Mouse (Mus musculus): ENCODE measurements around the gene Tada2a.

The Tada2a gene

GRCm38 (mm10) chr11:84113623-84114022 lies 15.8 kb downstream of the Tada2a start:
- no peak for DNase-seq (ENCODE audit: low read depth)

DNA sequence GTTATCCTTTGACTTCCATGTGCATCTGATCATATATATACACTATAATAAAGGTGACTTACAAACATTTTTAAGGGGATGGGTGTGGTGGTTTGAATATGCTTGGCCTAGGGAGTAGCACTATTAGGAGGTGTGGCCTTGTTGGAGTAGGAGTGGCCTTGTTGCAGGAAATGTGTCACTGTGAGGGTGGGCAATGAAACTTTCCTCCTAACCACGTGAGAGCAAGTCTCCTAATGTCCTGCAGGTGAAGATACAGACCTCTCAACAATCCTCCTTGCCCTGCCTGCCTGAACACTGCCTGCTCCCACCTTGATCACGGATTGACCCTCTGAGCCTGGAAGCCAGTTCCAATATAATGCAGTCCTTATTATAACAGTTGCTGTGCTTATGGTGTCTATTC lies 22.3 kb downstream of the Tada2a start:
- DNase-seq (ENCODE audit: low read depth) = no peak

DNA sequence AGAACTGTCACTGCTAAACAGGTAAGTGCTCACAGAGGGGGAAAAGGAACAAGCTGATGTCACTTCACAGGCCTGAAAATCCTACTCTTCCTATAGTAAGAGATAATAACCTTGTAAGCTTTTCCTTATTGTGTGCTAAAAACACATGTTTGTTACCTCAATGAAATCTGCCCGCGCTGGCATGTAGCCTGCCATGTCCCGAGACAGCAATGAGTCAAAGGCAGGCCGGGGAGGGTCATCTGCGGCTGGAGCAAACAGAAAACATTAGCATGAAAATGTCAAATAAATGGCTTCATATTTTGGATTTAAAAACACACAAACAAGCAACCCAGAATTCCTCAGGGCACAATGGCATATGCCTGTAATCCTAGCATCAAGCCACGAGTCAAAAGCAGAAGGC lies 25.4 kb downstream of the Tada2a start:
- DNase-seq (ENCODE audit: low read depth) = no peak

DNA sequence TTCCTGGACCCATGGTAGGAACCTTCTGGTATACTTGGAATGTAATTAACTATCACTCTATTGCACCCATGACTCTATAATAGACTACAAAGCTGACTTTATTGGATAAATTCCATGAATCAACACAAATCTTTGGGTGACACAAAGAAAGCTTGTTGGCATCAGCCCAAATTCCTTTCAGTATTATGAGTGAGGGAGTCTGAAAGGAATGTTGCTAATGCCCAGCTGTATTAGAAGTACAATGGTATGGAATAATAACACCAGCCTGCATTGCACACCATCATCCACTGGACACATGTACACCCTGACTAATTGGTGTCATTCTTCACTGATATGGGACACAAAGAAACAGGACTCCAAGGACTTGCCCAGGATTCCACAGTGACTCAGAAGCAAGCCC lies 28.2 kb downstream of the Tada2a start:
- no peak for DNase-seq (ENCODE audit: low read depth)

DNA sequence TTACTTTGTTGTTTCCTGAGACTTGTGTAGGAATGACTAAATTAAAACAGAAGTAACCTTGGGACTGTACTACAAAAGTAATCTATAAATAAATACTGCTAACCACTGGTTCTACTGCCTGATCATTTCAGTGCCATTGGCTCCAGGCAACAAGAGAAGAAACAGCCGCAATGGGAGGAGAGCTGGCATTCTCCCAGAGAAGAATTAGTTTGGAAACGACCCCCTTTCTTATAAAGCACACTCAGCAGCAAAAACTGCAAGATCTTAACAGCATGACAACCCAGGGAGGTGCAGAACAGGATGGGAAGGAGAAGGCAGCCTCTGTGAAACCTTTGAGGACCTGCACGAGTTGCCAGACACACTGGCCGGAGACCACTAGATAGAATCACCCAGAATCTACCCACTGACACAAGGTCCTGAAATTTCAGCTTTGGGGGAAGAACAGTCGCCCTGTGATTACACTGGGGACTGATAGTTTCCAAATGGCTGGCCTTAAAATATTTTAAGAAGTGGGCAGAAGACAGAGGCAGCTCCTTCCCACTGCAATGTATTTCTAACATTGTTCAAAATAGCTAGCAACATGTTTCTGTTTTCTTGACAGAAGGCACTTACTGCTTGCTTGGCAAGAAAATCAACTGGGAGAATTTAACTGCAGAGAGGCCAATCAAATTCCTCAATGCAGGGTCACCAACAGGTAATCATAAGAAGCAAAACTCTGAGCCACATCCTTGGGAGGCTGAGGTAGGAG lies 32.0 kb downstream of the Tada2a start:
- DNase-seq (ENCODE audit: low read depth) = no peak

DNA sequence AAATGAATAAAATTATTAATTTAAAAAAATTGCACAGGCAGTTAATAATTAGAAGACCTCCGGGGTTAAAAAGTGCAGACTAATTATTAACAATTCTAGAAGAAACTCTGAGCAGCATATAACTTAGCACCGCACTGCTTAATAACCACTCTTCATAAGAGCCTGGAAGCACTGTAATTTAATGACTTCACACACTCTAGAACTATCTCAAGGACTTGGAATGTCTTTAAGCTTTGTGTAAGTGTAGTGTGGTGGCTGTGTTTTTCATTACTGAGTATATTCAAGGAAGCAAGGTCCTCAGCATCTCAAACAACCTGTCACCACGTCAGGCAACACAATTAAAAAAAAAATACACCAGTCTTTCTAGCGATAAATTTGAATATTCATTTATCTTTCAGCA lies 34.3 kb downstream of the Tada2a start:
- DNase-seq (ENCODE audit: low read depth) = no peak

DNA sequence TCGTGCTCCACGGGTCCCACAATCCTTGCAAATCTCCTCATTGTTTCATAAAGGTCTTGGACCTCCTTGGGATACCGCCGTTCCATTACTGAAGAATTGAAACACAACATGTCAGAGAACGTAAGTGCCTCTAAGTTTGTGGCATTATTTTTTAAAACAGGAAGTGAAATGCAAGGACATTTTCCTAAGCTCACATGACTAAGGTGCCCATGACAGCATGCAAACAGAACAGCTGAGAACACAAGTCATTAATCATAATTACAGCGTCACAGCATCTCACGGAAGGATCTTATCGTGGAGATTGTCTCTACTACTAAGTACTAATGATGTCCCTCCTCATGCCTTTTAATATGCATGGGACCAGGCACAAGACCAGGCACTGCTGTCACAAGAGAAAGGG lies 38.8 kb downstream of the Tada2a start:
- no peak for DNase-seq (ENCODE audit: low read depth)

- DNase-seq (ENCODE audit: low read depth) = no peak
Measured at GRCm38 (mm10) chr11:84081901-84082300, 47.5 kb downstream of the Tada2a start.

- DNase-seq (ENCODE audit: low read depth) = no peak
Measured at GRCm38 (mm10) chr11:84080327-84080726, 49.1 kb downstream of the Tada2a start.

DNA sequence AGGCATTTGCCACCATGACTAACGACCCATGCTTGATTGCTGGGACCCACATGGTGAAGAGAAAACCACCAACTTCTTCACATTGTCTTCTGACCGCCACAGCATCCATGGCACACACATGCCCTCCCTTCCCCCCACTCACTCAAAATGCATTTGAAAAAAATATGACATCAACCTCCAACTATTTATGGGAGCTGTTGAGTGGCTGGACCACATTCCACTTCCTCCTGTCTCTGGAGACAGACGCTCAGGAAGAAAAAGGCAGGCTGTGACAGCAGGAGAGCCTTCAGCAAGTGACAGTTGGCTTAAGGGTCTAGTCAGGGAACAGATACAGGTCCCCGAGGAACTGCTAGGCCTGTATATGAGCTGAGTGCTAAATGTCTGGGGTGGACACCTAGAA lies 49.5 kb downstream of the Tada2a start:
- DNase-seq (ENCODE audit: low read depth) = no peak

DNA sequence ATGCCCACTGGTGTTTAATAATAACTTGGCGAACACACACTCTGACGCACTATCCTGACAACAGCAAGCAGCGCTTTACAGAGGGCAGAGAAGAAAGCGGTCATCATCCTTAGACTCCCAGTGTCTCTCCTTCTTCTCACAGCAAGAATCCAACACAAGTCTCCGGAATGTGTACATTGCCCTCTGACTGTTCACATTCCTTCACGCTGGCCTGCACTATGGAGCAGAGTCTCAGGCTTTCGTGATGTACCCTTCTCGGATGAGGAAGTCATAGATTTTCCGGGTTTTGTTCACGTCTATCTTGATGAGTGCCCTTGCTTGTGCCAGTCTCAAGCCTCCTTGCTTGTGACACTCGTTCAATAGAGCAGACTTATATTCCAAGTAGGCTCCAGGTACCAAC lies 50.0 kb downstream of the Tada2a start:
- no peak for DNase-seq (ENCODE audit: low read depth)

GRCm38 (mm10) chr11:84078601-84079000 lies 50.8 kb downstream of the Tada2a start:
- no peak for DNase-seq (ENCODE audit: low read depth)

- DNase-seq (ENCODE audit: low read depth) = no peak
Measured at GRCm38 (mm10) chr11:84077008-84077407, 52.4 kb downstream of the Tada2a start.

- DNase-seq (ENCODE audit: low read depth) = no peak
Measured at GRCm38 (mm10) chr11:84073816-84074764, 55.3 kb downstream of the Tada2a start.

- DNase-seq (ENCODE audit: low read depth) = no peak
Measured at GRCm38 (mm10) chr11:84072904-84073651, 56.3 kb downstream of the Tada2a start.

- DNase-seq (ENCODE audit: low read depth) = peak; percentile 23
Measured at GRCm38 (mm10) chr11:84069034-84069370, 60.4 kb downstream of the Tada2a start, which contains the start of gene Dusp14. Dusp14 (minus strand) TSS chr11:84069261.

DNA sequence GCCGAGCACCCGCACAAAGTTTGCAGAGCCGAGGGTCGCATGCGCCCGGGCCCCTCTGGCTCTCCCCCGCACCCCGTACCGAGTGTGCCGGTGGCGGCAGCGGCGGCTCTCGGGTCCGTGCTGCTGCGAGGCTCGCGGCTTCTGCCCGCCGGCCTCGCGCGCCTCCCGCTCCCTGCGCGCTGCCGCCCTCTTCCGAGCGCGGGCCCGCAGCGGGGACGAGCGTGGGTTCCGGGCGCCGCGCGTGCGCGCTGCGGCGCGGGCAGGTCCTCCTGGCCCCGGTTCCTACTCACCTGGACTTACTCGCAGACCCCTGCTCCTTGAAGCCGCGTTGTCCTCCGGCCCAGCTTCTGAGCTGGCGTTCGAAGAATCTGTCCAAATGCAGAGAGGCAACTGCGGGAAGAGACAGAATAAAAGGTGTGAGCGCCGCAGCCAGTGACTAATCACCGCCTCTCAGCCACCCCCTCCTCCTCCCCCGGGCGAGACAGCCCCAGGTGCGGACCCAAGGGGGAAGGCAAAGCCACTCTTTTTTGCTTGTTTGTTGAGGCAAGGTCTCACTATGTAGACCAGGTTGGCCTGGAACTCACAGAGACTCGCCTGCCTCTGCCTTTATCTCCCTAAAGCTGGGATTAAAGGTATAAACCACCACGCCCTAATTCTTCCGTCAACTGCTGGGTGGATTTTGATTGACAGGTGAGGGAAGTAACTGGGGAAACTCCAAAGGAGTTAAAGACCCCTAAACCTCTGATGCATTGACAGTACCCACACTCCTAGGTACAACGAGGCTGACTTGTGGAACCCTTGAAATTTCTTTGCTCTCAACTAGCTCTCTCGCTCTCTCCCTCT lies 61.0 kb downstream of the Tada2a start:
- peak; percentile 66 for DNase-seq (ENCODE audit: low read depth)

DNA sequence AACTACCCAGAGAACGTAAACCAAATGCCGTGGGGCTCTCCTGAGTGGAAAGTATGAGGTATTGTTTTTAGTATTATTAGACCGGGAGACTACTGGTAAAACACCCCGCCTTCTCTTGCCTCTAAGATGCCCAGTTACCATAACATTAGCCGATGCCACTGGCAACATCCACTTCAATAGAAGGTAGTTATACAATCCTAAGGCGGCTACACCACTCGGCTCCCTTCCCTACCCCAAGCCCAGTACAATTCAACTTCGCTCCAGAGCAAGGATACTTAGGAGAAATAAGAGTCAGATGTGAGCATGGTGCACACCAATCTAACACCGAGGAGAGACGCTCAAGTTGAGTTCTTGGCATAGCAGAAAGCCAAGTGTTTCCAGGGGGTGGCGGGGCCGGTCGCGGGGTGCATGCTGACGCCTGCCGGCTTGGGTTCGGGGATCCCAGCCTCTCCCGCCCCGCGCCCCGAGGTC lies 61.6 kb downstream of the Tada2a start:
- peak; percentile 39 for DNase-seq (ENCODE audit: low read depth)

DNA sequence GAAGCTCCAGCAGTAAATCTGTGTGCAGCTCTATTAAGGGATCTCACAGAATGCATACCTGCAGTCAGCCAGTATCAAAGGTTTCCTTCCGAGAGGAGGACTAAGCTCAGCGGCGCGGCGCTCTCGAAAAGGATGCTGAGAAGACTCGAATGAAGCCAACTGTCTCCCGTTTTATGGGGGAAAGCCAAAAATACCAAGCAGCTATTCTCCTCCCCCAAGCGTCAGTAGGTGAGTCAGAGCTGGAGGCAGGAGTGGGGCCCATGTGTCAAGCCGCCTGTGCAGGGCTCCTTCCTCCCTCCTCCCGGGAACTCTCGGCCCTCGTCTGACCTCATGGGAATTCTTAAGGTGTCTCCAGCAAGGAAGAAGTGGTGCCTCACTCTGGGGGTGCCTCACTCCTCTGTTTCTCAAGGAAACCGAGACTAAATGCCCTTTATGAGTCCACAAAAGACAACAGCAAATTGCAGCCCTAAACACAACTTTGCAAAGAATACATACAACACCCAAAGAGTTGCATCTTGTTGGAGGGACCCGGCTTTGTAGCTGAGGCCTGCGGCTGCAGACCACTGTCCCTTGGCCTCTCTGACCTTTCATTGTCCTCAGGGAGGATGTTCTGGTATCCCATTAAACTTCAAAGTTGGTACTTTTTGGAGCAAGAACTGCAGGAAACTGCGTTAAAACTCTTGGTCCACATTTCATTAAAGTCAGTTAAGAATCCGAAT lies 62.3 kb downstream of the Tada2a start:
- peak; percentile 34 for DNase-seq (ENCODE audit: low read depth)

DNA sequence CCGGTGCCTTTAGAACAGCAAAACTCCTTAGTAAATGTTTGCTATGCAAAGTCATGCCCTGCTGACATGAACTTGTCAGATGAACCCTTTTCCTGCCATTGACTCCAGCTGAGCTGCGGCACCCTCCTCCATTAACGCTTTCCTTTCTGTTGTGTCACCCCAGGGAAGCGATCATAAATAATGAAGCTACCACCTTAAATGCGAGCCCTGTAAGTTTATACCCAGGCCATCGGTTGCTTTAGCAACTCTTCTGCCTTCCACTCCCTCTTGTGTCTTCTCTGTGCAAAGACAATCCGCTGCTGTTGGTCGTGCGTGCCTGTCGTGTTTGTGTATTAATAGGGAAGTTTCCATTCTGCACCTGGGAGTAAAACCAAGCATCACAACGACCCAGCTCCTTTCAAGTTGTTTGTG lies 63.3 kb downstream of the Tada2a start:
- peak; percentile 32 for DNase-seq (ENCODE audit: low read depth)

All from naive thymus-derived CD4-positive, alpha-beta T cell, adult 2 months (primary cell).